ENCODE assay signal across 23 mouse cellular contexts in genomic region chr1:135807546-135807945, GRCm38 (mm10). TPM values are rescaled to one million over a fixed set of nuclear protein-coding genes. Genes with fewer than 3 reads are reported as not detected.
A peak's percentile ranks its signal among the peaks of the same experiment; 100 is the strongest.
DNase-seq lines count a peak whose midpoint lies in the region; ATAC-seq lines count a peak whose summit lies in the region.
"Had no signal": no experiment of that assay in that cellular context is flagged by ENCODE, and none has a peak within 500 bp of the region (broad histone marks: within the 10 kb centered on the region; RNA-seq: fewer than 3 reads in every experiment).

No protein-coding gene starts in this region.

- H3K4me3 ChIP-seq in heart, embryonic 16.5 days (ENCODE audit: low read length) = no peak overlapping the region
- H3K4me3 ChIP-seq: embryonic facial prominence, embryonic 13.5 days; left cerebral cortex, adult 2 months; limb, embryonic 12.5 days; liver, embryonic 13.5 days; midbrain, embryonic 15.5 days; stomach, embryonic 15.5 days had no signal

- no peak overlapping the region for H3K4me2 ChIP-seq in heart, embryonic 16.5 days (ENCODE audit: low read depth, low read length)
- H3K4me2 ChIP-seq: embryonic facial prominence, embryonic 13.5 days; heart, embryonic 11.5 days; hindbrain, embryonic 14.5 days; limb, embryonic 12.5 days; liver, embryonic 13.5 days; midbrain, embryonic 15.5 days; stomach, embryonic 15.5 days had no signal

- no peak for DNase-seq in heart, adult 8-10 months (ENCODE audit: low spot score)
- DNase-seq in CD8-positive naive resting alpha-beta T cell, adult 2 months (ENCODE audit: low read depth in 2 of 2, low spot score in 2 of 2) = peak; percentile 51 to 62
- DNase-seq in thymus, postnatal 36 days = peak; percentile 44 to 63
- no peak for DNase-seq in right cerebral cortex, postnatal 25 days
- DNase-seq: adrenal gland, postnatal 25 days; B cell, adult 2 months; cerebellum, adult 18-20 months; kidney, adult 18-20 months; kidney, postnatal 14 days; liver, embryonic 13.5 days had no signal

- no peaks in the 10 kb centered on the region for H3K9me3 ChIP-seq in heart, embryonic 16.5 days (replicated peaks; ENCODE audit: control insufficient read depth, low read length)
- H3K9me3 ChIP-seq: embryonic facial prominence, embryonic 13.5 days; limb, embryonic 12.5 days; liver, embryonic 13.5 days; midbrain, embryonic 15.5 days; stomach, embryonic 15.5 days had no signal

- peak overlapping the region; percentile 44; the same call in 1 of the 2 replicates for H3K27ac ChIP-seq in heart, embryonic 16.5 days (ENCODE audit: low read length)
- H3K27ac ChIP-seq: embryonic facial prominence, embryonic 13.5 days; hindbrain, embryonic 14.5 days; left cerebral cortex, adult 2 months; limb, embryonic 12.5 days; liver, embryonic 13.5 days; midbrain, embryonic 15.5 days; stomach, embryonic 15.5 days had no signal

- WGBS in heart, embryonic 16.5 days = 39% methylated on average over 10 of the region's 10 CpGs

- H3K36me3 ChIP-seq in heart, embryonic 16.5 days (ENCODE audit: control insufficient read depth, insufficient read depth) = peaks cover 34% of the 10 kb centered on the region
- H3K36me3 ChIP-seq: embryonic facial prominence, embryonic 13.5 days; limb, embryonic 12.5 days; liver, embryonic 13.5 days; midbrain, embryonic 15.5 days; stomach, embryonic 15.5 days had no signal

- 0 out of 2 replicates have a peak overlapping the region, but pooled peaks have one; percentile 1 for H3K9ac ChIP-seq in heart, embryonic 16.5 days (ENCODE audit: low read length)
- H3K9ac ChIP-seq: embryonic facial prominence, embryonic 13.5 days; hindbrain, embryonic 14.5 days; limb, embryonic 12.5 days; liver, embryonic 13.5 days; midbrain, embryonic 15.5 days; stomach, embryonic 15.5 days had no signal

- no peak for ATAC-seq in heart, embryonic 16.5 days (replicated peaks; ENCODE audit: extremely low read depth, insufficient read depth, low FRiP score)
- peak; percentile 85 for ATAC-seq in inflammation-experienced regulatory T-cells, adult 6 months
- no peak for ATAC-seq in erythroblast, adult 5-6 weeks (replicated peaks; ENCODE audit: low FRiP score, poor library complexity, severe bottlenecking)
- ATAC-seq: midbrain, embryonic 15.5 days had no signal

- no peaks in the 10 kb centered on the region for H3K27me3 ChIP-seq in heart, embryonic 16.5 days (ENCODE audit: control insufficient read depth, insufficient read depth, low read length)
- H3K27me3 ChIP-seq: stomach, embryonic 15.5 days had no signal

- peaks cover 58% of the 10 kb centered on the region for H3K4me1 ChIP-seq in heart, embryonic 16.5 days (ENCODE audit: control insufficient read depth, insufficient read depth, low read length)
- H3K4me1 ChIP-seq: midbrain, embryonic 15.5 days had no signal

RNA-seq across cellular contexts. Expression of gene Lad1, which starts 10.9 kb away (rescaled TPM):
- polyA plus RNA-seq in heart, embryonic 16.5 days (2015; fragmentation: Nextera tagmentation; extraction: Ambion mirVana) = 5.9 TPM in 2 replicates
- total RNA-seq in heart, adult 8-10 months (2022) = 1 to 10 TPM; 5.0 to 8.6 (median 5.5) TPM
- polyA plus RNA-seq in inflammation-experienced regulatory T-cells, adult 6 months (2017; shearing (Covaris generic)) = 1 to 10 TPM; 1.9 to 5.2 (median 2.4) TPM
- total RNA-seq in erythroblast, adult 5-6 weeks (2015; ENCODE audit: low replicate concordance) = not detected in 2 replicates
- not detected in 2 replicates for total RNA-seq in erythroblast, adult 5-6 weeks (2017; ENCODE audit: low replicate concordance)
- total RNA-seq: adrenal gland, postnatal 25 days; gastrocnemius, adult 8-10 months; megakaryocyte, adult 5-6 weeks; MEL had no signal

RNA-seq across cellular contexts. Expression of gene Tnni1, which starts 28.3 kb away (rescaled TPM):
- polyA plus RNA-seq in heart, embryonic 16.5 days (2015; fragmentation: Nextera tagmentation; extraction: Ambion mirVana) = 4,265 and 4,826 TPM in 2 replicates
- 1 to 10 TPM in 2 of 4 experiments, under 1 TPM in 2; 0.44 to 2.4 (median 1.1) TPM for total RNA-seq in heart, adult 8-10 months (2022)
- polyA plus RNA-seq in inflammation-experienced regulatory T-cells, adult 6 months (2017; shearing (Covaris generic)) = not detected
- total RNA-seq in erythroblast, adult 5-6 weeks (2015; ENCODE audit: low replicate concordance) = not detected in 2 replicates
- not detected in 2 replicates for total RNA-seq in erythroblast, adult 5-6 weeks (2017; ENCODE audit: low replicate concordance)
- total RNA-seq: adrenal gland, postnatal 25 days; MEL had no signal

RNA-seq across cellular contexts. Expression of gene Tnnt2, which starts 28.6 kb away (rescaled TPM):
- 9,605 and 10,628 TPM in 2 replicates for polyA plus RNA-seq in heart, embryonic 16.5 days (2015; fragmentation: Nextera tagmentation; extraction: Ambion mirVana)
- total RNA-seq in heart, adult 8-10 months (2022) = over 10,000 TPM in 2 of 4 experiments, 1,000 to 10,000 TPM in 2; 8,821 to 11,650 (median 10,060) TPM
- polyA plus RNA-seq in inflammation-experienced regulatory T-cells, adult 6 months (2017; shearing (Covaris generic)) = under 1 TPM in 1 of 3 experiments, not detected in 2; 0.24 TPM
- total RNA-seq in erythroblast, adult 5-6 weeks (2015; ENCODE audit: low replicate concordance) = not detected in 2 replicates
- total RNA-seq in erythroblast, adult 5-6 weeks (2017; ENCODE audit: low replicate concordance) = not detected in 2 replicates
- total RNA-seq: megakaryocyte, adult 5-6 weeks; MEL had no signal

RNA-seq across cellular contexts. Expression of gene Phlda3, which starts 41.6 kb away (rescaled TPM):
- polyA plus RNA-seq in heart, embryonic 16.5 days (2015; fragmentation: Nextera tagmentation; extraction: Ambion mirVana) = 77.1 and 80.4 TPM in 2 replicates
- total RNA-seq in heart, adult 8-10 months (2022) = 10 to 100 TPM in 1 of 4 experiments, 1 to 10 TPM in 3; 7.2 to 12.7 (median 8.4) TPM
- 1 to 10 TPM in 1 of 3 experiments, under 1 TPM in 1, not detected in 1; 0.94 to 7.2 TPM for polyA plus RNA-seq in inflammation-experienced regulatory T-cells, adult 6 months (2017; shearing (Covaris generic))
- total RNA-seq in erythroblast, adult 5-6 weeks (2015; ENCODE audit: low replicate concordance) = not detected in 2 replicates
- total RNA-seq in erythroblast, adult 5-6 weeks (2017; ENCODE audit: low replicate concordance) = not detected in 2 replicates

Comparison
In these comparisons a context has a peak if more than half of its experiments do, and no peak if none do; other contexts are left out.
1. DNase-seq: peak in CD8-positive naive resting alpha-beta T cell, adult 2 months (2 of 2) and thymus, postnatal 36 days (2 of 2); none in heart, adult 8-10 months (single experiment) and right cerebral cortex, postnatal 25 days (single experiment).
2. RNA of gene Lad1, which starts 10.9 kb away (total RNA-seq): 5.0 to 8.6 TPM in heart, adult 8-10 months; not detected in erythroblast, adult 5-6 weeks; every median in the first group is over 4 times any median in the second.
3. RNA of gene Tnnt2, which starts 28.6 kb away (total RNA-seq): 8,821 to 11,650 TPM in heart, adult 8-10 months; not detected in erythroblast, adult 5-6 weeks; every median in the first group is over 1,000 times any median in the second.